Mouse (Mus musculus) midbrain, embryonic 11.5 days (tissue): ENCODE measurements at regions not wholly inside any gene's neighbourhood (a gene's known extent, or its start where the extent isn't known, plus 50 kb on each side); places are given as distances from the start of the nearest gene placed in this dataset.

Experiments used
- ATAC-seq: fragments of 200-750 bp; cut with Nextera tagmentation; 2 replicates; pipeline ENCODE4 v1.8.0; 2017; ENCODE audit warnings: moderate TSS enrichment, moderate library complexity; ENCODE audit not compliant: low FRiP score
- DNase-seq: peaks from one replicate; pipeline ENCODE4 v3.0.0; 2015; ENCODE audit warnings: low spot score; ENCODE audit errors: missing footprints
- H3K27ac ChIP-seq: fragments of 300-500 bp; sonication (generic); 2 replicates; pipeline ENCODE4 v1.5.1; 2014; ENCODE audit warnings: low read depth, low read length
- H3K27me3 ChIP-seq: fragments of 300-500 bp; sonication (generic); 2 replicates; pipeline ENCODE4 v1.6.1; 2014; ENCODE audit warnings: mild to moderate bottlenecking, low read length, moderate library complexity, mixed read lengths; ENCODE audit not compliant: control insufficient read depth, insufficient read depth
- H3K36me3 ChIP-seq: fragments of 300-500 bp; sonication (generic); 2 replicates; pipeline ENCODE4 v1.6.1; 2014; ENCODE audit warnings: mild to moderate bottlenecking, low read length, moderate library complexity, mixed read lengths; ENCODE audit not compliant: control insufficient read depth, insufficient read depth
- H3K4me1 ChIP-seq: fragments of 300-500 bp; sonication (generic); 2 replicates; pipeline ENCODE4 v1.6.1; 2014; ENCODE audit warnings: low read length; ENCODE audit not compliant: control insufficient read depth, insufficient read depth
- H3K4me2 ChIP-seq: fragments of 300-500 bp; sonication (generic); 2 replicates; pipeline ENCODE4 v1.6.1; 2014; ENCODE audit warnings: mild to moderate bottlenecking, moderate library complexity
- H3K4me3 ChIP-seq: fragments of 300-500 bp; sonication (generic); 2 replicates; pipeline ENCODE4 v1.5.1; 2014; ENCODE audit warnings: low read depth, low read length
- H3K9ac ChIP-seq: fragments of 300-500 bp; sonication (generic); 2 replicates; pipeline ENCODE4 v1.6.1; 2014; ENCODE audit warnings: low read length
- H3K9me3 ChIP-seq: fragments of 300-500 bp; sonication (generic); 2 replicates; pipeline ENCODE4 v1.6.1; 2016; ENCODE audit warnings: low read length; ENCODE audit not compliant: control insufficient read depth
- WGBS: fragments of 180-500 bp; shearing (Covaris S2); extraction: QIAGEN DNeasy Blood & Tissue Kit; methylation state at CpG from one replicate; pipeline ENCODE4 v1.1.7; 2014; 5-methylcytosine and 5-hydroxymethylcytosine counted together

DNA sequence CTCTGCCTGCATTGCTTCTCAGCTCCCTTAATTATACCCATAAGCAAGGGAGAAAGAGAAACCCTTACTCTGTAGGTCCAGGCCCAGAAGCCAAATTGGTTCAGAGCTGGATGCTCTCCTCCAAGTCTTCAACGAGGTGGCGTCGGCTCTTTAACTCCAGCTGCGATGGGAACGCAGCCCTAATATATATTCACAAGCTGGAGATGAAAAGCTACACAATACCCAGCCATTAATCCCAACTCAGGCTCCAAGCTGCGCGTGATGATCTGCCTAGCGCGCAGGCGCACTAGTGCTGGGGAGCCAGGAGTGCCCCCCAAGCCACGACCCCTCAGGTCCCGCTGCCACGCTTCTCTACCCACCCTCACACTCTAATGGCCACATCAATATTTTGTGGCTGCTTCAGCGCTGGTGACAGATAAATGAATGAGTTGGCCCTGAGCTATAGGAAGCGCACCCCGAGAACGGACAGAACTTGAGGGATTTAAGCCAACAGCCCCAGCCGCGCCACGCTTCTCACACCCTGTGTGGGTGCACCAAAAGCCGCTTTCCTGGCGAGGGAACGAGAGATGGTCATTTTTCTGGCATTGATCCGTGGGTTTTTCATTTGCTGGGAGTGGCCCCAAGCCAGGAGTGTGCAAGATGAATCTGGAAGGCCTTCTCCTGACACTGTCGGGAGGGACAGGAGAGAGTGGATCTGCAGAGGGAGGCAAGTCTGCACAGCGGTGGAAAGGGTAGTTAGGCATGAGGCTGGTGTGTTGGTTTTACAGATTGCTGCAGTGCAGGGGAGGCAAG is 210.9 kb upstream of the Sdk2 start:
- Histone ChIP-seq H3K36me3 (no peaks in the 10 kb centered on the region), H3K9ac (no peak overlapping the region), H3K4me2 (no peak overlapping the region), H3K27ac (no peak overlapping the region), H3K4me3 (no peak overlapping the region), H3K27me3 (no peaks in the 10 kb centered on the region), H3K9me3 (no peaks in the 10 kb centered on the region), H3K4me1 (peaks cover 2% of the 10 kb centered on the region; the same call in 1 of the 2 replicates)
- no peak for DNase-seq
- ATAC-seq, result no peak
- 81% methylated on average over 26 of the region's 26 CpGs for WGBS

DNA sequence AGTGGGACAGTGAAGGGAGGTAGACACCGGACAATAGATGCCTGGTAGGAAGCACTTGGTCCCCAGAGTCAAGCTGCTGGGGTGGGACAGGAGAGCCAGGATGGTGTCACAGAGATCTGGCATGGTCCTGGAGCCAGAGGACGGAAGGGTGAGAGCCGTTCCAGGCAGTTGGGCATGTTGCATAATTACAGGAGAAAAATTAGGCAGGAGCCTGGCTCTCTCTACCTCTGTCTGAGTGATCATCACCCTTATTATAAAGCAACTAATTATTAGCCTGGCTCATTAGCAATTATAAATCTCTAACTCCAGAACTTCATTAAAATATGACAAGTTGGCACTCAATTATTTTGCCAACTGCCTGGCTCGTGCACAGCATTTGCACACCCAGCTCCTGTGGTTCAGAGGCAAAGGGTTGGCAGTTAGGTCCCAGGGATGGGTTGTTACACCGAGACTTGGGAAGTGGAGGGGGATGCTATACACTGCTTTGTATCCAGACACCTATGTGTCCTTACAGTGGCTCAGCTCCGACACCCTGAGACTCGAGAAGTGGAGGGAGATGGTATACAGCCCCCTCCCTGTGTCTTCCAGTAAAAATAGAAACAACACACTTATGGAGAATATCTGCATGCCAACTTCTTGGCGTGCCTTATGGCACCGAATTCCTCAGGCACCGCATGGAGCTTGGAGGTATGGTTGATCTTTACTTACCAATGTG is 203.7 kb upstream of the Sdk2 start:
- WGBS, result 88% methylated on average over 10 of the region's 10 CpGs
- Histone ChIP-seq H3K27ac (no peak overlapping the region), H3K9me3 (no peaks in the 10 kb centered on the region), H3K4me3 (no peak overlapping the region), H3K4me1 (no peaks in the 10 kb centered on the region), H3K4me2 (no peak overlapping the region), H3K27me3 (no peaks in the 10 kb centered on the region), H3K36me3 (no peaks in the 10 kb centered on the region), H3K9ac (no peak overlapping the region)
- DNase-seq (no peak), ATAC-seq (no peak)

DNA sequence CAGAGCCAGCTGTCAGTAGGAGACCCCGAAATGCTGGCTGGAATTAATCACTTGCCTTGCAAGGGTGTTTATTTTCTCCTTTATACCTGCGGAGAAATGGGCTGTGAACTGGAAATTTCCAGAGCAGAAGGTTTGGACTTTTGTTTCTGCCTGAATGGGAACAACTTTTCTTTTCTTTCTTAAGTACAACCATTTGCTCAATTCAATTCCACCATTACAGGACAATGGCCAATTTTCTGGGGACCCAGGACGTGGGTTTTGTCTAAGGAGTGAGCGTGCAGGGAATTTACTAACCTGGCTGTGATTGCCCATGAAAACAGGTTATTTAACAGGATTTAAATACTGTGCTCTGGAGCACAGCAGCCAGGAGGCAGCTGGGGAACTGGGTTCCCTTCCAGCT is 195.1 kb upstream of the Sdk2 start:
- no peak for DNase-seq

DNA sequence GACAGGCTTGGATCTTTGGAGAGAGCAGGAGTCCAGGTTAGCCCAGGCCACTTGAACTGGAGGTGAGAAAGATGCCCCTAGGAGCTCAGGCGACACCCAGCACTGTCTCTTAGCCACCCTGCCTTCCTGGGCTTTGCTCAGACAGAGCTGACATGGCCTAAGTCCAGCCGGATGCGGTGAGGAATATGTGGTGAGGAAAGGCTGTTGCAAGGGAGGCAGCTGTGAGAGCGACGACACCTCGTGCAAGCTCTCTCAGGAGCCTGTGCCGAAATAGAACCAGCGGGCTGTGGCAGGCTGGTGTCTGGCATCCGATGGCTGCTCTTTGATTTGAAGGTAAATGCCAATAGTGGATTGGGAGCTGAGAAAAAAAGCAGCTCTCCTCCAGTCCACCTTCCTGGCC is 191.4 kb upstream of the Sdk2 start:
- no peak overlapping the region for H3K4me2 ChIP-seq
- no peaks in the 10 kb centered on the region for H3K4me1 ChIP-seq
- ATAC-seq (no peak), DNase-seq (no peak)
- H3K27me3 ChIP-seq, result no peaks in the 10 kb centered on the region; the same call in 1 of the 2 replicates
- no peak overlapping the region for H3K27ac ChIP-seq
- no peaks in the 10 kb centered on the region for H3K36me3 ChIP-seq
- H3K9me3 ChIP-seq, result no peaks in the 10 kb centered on the region
- H3K4me3 ChIP-seq, result no peak overlapping the region
- WGBS, result 93% methylated on average over 9 of the region's 9 CpGs
- no peak overlapping the region for H3K9ac ChIP-seq

More for the DNA sequence above, 195.1 kb upstream of the Sdk2 start:
- no peak for ATAC-seq
- H3K9ac ChIP-seq, result no peak overlapping the region
- no peak overlapping the region for H3K4me3 ChIP-seq
- no peak overlapping the region for H3K4me2 ChIP-seq
- no peaks in the 10 kb centered on the region for H3K27me3 ChIP-seq
- H3K4me1 ChIP-seq, result no peaks in the 10 kb centered on the region
- H3K27ac ChIP-seq, result no peak overlapping the region
- H3K36me3 ChIP-seq, result no peaks in the 10 kb centered on the region
- 61% methylated on average over 4 of the region's 4 CpGs for WGBS
- H3K9me3 ChIP-seq, result no peaks in the 10 kb centered on the region

DNA sequence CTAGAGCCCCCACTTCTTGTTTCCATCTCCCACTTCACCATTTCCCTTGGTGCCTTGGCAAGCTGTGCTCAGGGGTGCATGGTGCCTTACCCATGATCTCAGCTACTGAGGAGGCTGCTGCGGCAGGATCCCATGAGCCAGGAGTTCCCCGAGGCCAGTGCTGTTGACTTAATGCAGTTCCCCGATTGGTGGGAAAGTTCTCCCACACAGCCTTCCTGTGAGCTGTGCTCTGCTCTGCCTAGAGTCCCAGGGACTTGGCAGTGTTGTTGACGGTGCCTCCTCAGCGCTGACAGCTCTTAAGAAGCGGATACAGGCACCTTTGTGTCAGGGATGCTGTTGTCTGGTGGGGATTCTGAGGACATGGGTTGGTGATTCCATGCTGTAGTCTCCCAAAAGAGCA is 190.9 kb upstream of the Sdk2 start:
- Histone ChIP-seq H3K9ac (no peak overlapping the region), H3K27me3 (no peaks in the 10 kb centered on the region; the same call in 1 of the 2 replicates), H3K27ac (no peak overlapping the region), H3K4me2 (no peak overlapping the region), H3K4me1 (no peaks in the 10 kb centered on the region), H3K36me3 (no peaks in the 10 kb centered on the region), H3K4me3 (no peak overlapping the region), H3K9me3 (no peaks in the 10 kb centered on the region)
- 68% methylated on average over 6 of the region's 6 CpGs for WGBS
- ATAC-seq (no peak), DNase-seq (no peak)

DNA sequence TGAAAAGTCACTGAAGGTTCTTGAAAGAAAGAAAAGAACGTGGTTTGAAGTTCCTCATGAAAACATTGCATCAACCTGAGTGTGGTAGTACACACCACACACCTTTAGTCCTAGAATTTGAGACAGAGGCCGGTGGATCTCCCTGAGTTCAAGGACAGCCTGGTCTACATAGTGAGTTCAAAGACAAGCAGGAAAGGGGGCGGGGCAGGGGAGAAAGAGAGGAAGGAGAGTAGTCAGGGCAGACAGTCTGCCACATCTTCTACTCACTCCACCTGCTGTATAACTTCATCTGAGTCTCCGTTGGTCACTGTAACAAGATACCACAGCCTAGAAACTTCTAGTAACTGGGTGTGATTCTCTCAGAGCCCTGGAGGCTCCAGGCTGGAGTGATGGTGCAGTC is 190.2 kb upstream of the Sdk2 start:
- DNase-seq, result no peak
- 76% methylated on average over 4 of the region's 4 CpGs for WGBS

DNA sequence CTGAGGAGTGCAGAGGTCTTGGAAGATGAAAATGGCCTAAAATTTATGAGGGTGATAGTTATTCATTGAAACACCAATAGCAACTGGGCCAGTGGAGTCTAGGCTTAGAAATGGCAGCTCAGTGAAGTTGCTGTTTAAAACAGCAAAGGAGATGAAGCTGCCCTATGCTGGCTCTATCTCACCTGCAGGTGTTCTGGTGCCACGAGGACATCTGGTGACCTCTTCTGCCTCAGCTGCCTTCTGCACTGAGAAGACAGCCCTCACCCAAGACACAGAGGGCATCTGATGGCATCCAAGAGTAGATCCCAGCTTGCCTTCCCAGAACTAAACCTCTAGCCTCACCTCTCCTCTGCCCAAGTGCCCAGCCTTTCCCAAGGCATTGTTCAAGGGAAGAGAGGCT is 187.5 kb upstream of the Sdk2 start:
- Histone ChIP-seq H3K27ac (no peak overlapping the region), H3K4me1 (no peaks in the 10 kb centered on the region), H3K27me3 (no peaks in the 10 kb centered on the region; the same call in 1 of the 2 replicates), H3K36me3 (no peaks in the 10 kb centered on the region), H3K9me3 (no peaks in the 10 kb centered on the region), H3K9ac (no peak overlapping the region), H3K4me2 (no peak overlapping the region), H3K4me3 (no peak overlapping the region)
- DNase-seq, result no peak
- WGBS, result 90% methylated on average over 1 of the region's 1 CpGs
- no peak for ATAC-seq

More for the DNA sequence above, 190.2 kb upstream of the Sdk2 start:
- H3K4me3 ChIP-seq, result no peak overlapping the region
- ATAC-seq, result no peak
- no peak overlapping the region for H3K4me2 ChIP-seq
- no peaks in the 10 kb centered on the region; the same call in 1 of the 2 replicates for H3K27me3 ChIP-seq
- H3K4me1 ChIP-seq, result no peaks in the 10 kb centered on the region
- H3K9ac ChIP-seq, result no peak overlapping the region
- no peaks in the 10 kb centered on the region for H3K36me3 ChIP-seq
- no peak overlapping the region for H3K27ac ChIP-seq
- no peaks in the 10 kb centered on the region for H3K9me3 ChIP-seq

DNA sequence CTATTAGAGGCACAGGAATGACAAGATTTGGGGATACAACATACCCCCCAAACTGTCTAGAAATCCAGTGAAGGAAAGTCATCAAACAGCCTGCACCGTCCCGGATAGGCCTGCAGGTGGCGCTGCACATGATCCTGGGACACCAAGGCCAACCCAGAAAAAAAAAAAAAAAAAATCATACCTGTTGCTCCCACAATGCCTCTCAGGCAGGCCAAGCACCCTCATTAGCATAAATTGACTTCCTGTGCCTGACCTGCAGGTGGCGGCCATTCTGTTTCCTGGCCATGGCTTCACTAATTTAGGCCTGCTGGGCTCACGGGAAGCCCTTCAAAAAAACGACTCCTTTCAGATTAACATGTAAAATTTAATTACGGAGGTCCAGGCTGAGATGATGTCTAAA is 184.8 kb upstream of the Sdk2 start:
- Histone ChIP-seq H3K4me2 (no peak overlapping the region), H3K27ac (no peak overlapping the region), H3K27me3 (no peaks in the 10 kb centered on the region; the same call in 1 of the 2 replicates), H3K9ac (no peak overlapping the region), H3K4me1 (no peaks in the 10 kb centered on the region), H3K4me3 (no peak overlapping the region), H3K36me3 (no peaks in the 10 kb centered on the region), H3K9me3 (no peaks in the 10 kb centered on the region)
- DNase-seq (peak; percentile 93), ATAC-seq (no peak)
- 78% methylated on average over 7 of the region's 7 CpGs for WGBS

DNA sequence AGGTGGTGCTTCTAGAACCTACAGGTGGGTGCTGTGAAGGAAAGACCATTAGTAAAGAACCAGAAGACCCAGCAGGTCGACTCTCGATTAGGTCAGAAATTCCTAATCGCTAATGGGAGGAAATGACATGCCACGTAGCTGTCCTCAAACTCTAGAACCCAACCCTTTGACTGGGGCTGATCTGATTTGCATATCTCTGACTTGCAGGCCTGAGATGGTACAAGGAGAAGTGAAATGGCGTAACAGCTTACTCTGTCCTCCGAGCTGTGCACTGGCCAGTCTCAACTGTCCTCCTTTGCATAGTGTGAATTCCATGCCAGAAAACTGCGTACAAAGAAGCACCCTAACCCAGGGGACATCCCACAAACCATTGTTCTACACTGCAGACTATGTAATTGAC is 182.4 kb upstream of the Sdk2 start:
- DNase-seq (no peak), ATAC-seq (no peak)
- WGBS, result 79% methylated on average over 7 of the region's 7 CpGs
- Histone ChIP-seq H3K27me3 (no peaks in the 10 kb centered on the region; the same call in 1 of the 2 replicates), H3K27ac (no peak overlapping the region), H3K4me2 (no peak overlapping the region), H3K4me3 (no peak overlapping the region), H3K9ac (no peak overlapping the region), H3K9me3 (no peaks in the 10 kb centered on the region), H3K36me3 (no peaks in the 10 kb centered on the region), H3K4me1 (no peaks in the 10 kb centered on the region)
